Mouse (Mus musculus) left cerebral cortex, postnatal 4 days (tissue): ENCODE measurements around the gene Dnaja4. TPM values are rescaled to one million over a fixed set of nuclear protein-coding genes. Genes with fewer than 3 reads are reported as not detected.

Experiments used
- DNase-seq: peaks from one replicate; pipeline ENCODE4 v3.0.0-alpha.2; 2022
- intact Hi-C: fragments of 180-260 bp; cut with DNase I; formaldehyde crosslinking; loops from one replicate; pipeline ENCODE4 v1.15.1; 2025
- microRNA-seq: library from miRNA; unstranded; fragments of <30 nt; microRNA quantifications from one replicate; pipeline ENCODE4 v1.2.0, GENCODE M21; 2022
- total RNA-seq, 2 experiments: library from RNA; stranded (reverse); gene quantifications; 2 replicates each; pipeline ENCODE4 v1.2.3; 2021

Gene Dnaja4
- total RNA-seq, 2 experiments from 2014 or later, result 11.8 to 13.0 TPM

GRCm38 (mm10) chr9:54750215-54750981 is 51.7 kb downstream of the Dnaja4 start:
- intact Hi-C loops, result no loop called here
- peak; percentile 44 for DNase-seq

- intact Hi-C loops, result no loop called here
- no peak for DNase-seq
Observed at GRCm38 (mm10) chr9:54751684-54752083, 53.0 kb downstream of the Dnaja4 start.

GRCm38 (mm10) chr9:54752201-54752943 is 53.7 kb downstream of the Dnaja4 start:
- intact Hi-C loops, result no loop called here

GRCm38 (mm10) chr9:54752944-54753295 is 54.2 kb downstream of the Dnaja4 start:
- intact Hi-C loops, result no loop called here
- DNase-seq, result no peak

More at GRCm38 (mm10) chr9:54752201-54752943, 53.7 kb downstream of the Dnaja4 start:
- no peak for DNase-seq

- no peak for DNase-seq
- intact Hi-C loops, result no loop called here
Observed at GRCm38 (mm10) chr9:54759592-54759991, 60.9 kb downstream of the Dnaja4 start.

GRCm38 (mm10) chr9:54764091-54764490 is 65.4 kb downstream of the Dnaja4 start:
- intact Hi-C loops, result no loop called here
- DNase-seq, result no peak

- no peak for DNase-seq
- intact Hi-C loops, result no loop called here
Observed at GRCm38 (mm10) chr9:54764561-54765217, 66.0 kb downstream of the Dnaja4 start, which contains the start of gene Crabp1. Gene Crabp1 (plus strand): TSS chr9:54764748.

GRCm38 (mm10) chr9:54765336-54766085 is 66.8 kb downstream of the Dnaja4 start:
- DNase-seq, result no peak
- intact Hi-C loops, result no loop called here

Small RNA genes within 50 kb of the gene (microRNA-seq; reads per million reads assigned to microRNA genes)
- not detected for gene Mir5710

Other genes starting within 250 kb of the Dnaja4 start
- gene Dmxl2, start 197.2 kb upstream of the Dnaja4 start, total RNA-seq, result 100 to 1,000 TPM; 168 to 174 TPM
- not detected for gene Sh2d7, start 159.9 kb upstream of the Dnaja4 start, total RNA-seq
- gene Cib2, start 138.7 kb upstream of the Dnaja4 start, total RNA-seq, result 10 to 100 TPM; 53.1 to 56.9 TPM
- gene Idh3a, start 112.5 kb upstream of the Dnaja4 start, total RNA-seq, result 100 to 1,000 TPM; 134 to 138 TPM
- 10 to 100 TPM; 37.5 to 43.1 TPM for gene Acsbg1, start 37.0 kb upstream of the Dnaja4 start, total RNA-seq
- gene Wdr61, start 35.6 kb downstream of the Dnaja4 start, total RNA-seq, result 10 to 100 TPM; 50.9 to 56.9 TPM
- 10 to 100 TPM; 14.1 to 20.7 TPM for gene Crabp1, start 65.9 kb downstream of the Dnaja4 start, total RNA-seq
- gene Ireb2, start 164.9 kb downstream of the Dnaja4 start, total RNA-seq, result 10 to 100 TPM; 88.0 to 92.8 TPM
- 1 to 10 TPM; 1.9 TPM for gene Hykk, start 218.4 kb downstream of the Dnaja4 start, total RNA-seq